Mouse (Mus musculus): ENCODE measurements around the gene Ttc7b. TPM values are rescaled to one million over a fixed set of nuclear protein-coding genes. Genes with fewer than 3 reads are reported as not detected.

Gene Ttc7b
- total RNA-seq, 2 experiments from 2014 or later = 229 to 246 TPM

DNA sequence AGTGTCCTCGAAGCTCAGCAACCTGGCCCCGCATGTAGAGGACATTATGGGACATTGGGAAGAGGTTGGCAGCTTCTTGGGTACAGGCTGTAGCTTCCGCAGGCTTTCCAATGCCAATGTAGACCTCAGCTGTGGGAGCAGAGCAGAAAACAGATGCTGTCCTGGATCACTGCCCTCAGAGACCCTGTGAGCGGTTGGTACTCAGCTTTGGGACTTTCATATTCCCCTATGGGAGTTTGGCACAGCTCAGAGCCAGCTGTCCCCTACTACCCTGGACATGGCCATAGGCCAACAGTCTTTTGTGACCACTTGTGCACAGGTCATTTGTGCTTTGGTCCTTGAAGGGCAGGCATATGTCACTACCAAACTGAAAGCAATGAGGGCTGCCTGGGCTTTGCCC, 195.0 kb downstream of the Ttc7b start:
- DNase-seq (ENCODE audit: low spot score in 2 of 2) = no peak
- intact Hi-C loops (cut with DNase I) = no loop called here

DNA sequence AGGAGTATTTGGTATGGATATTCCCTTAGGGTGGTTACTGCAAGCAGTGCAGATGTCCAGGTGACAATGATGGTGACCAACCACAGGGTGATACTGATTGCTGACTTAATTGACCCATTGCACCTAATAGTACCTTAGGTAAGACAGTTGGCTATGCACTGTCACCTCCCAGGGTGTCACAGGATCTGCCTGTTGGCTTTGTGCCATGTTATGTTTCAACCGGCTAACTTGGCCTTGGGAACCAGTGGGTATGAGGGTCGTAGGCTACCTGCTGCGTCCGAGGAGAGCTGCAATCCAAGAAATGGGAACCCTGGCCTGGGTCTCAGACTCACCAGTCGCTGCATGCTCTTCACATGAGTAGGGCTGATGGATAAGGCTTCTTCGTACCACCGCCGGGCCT, 195.4 kb downstream of the Ttc7b start:
- intact Hi-C loops (cut with DNase I) = no loop called here

DNA sequence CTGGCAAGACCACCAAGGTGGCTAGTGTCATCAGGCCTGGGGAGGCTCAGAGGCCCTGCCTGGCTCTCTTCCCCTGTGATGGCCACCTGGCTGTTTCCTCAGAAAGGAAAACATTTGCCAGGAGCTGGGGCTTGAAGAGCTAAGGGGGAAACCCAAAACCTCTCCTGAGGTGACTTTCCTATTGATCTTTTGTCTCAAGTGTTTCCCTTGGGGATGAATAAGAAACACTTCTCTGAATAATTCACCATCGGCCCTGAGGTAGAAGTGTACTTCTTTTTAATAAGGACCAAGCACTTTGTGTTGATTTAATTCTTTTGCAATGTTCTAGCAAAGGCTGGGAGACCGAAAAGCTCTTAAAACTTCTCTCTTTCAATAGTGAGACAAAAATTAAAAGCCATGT, 197.0 kb downstream of the Ttc7b start:
- no peak for DNase-seq (ENCODE audit: low spot score in 2 of 2)
- intact Hi-C loops (cut with DNase I) = no loop called here

More for the DNA sequence above, 195.4 kb downstream of the Ttc7b start:
- DNase-seq (ENCODE audit: low spot score in 2 of 2) = no peak

DNA sequence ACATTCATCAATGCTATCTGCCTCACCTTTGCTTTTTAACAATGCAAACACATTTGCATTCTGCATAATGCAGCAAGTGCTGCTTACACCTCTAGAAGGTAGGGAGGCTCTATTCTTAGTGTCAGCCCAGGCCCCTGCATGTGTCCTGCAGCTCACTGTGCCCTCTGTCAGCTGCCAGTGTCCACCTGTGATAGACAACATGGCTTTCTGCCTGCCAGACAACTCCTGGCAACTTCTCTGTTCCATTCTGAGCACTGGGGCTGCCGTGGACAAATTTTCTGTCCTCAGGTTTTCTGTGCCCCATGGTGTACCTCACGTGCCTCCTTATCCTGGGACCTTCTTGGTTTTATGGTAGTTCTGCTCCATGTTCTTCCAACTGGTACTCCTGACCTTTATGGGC, 198.4 kb downstream of the Ttc7b start:
- DNase-seq (ENCODE audit: low spot score in 2 of 2) = no peak
- intact Hi-C loops (cut with DNase I) = no loop called here

DNA sequence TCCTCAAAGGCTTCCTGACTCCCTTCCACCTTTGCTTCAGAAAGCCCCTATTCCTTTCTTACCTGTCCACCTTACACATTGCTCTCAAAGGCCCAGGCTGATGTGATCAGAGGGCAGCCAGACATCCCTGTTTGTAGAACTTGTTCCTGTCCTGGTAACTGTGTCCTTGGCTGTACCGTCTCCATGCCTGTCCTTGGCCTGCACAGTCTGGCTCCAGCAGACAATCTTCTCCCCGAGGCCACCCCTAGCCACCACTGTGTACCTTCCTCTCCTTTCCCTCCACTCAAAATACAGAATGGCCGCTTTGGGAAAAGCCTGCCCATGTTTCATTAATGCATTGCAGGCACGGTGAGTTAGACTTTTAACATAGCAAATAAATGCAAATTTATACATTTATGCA, 199.1 kb downstream of the Ttc7b start:
- intact Hi-C loops (cut with DNase I) = no loop called here
- DNase-seq (ENCODE audit: low spot score in 2 of 2) = no peak

DNA sequence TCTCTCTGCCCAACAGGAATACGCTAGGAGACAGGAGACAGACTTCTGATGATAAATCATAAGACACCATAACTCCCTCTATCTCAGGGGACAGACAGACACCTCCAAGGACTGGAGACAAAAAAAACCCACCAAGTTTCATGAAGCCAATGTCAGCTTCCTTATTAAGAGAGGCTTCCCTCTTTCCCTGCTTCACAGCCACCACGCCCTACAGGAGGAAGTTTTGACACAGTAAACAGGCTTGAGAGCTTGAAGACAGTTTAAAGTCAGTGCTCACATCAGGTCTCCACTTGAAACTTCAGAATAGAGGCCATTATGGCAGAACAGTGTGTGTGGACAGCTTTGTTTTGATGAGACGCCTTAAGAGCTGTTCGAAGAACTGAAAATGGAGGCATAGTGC, 200.9 kb downstream of the Ttc7b start:
- intact Hi-C loops (cut with DNase I) = loop anchor here (5.0 kb wide), 1 partner anchor 117 kb away; no protein-coding TSS in a partner anchor
- no peak for DNase-seq (ENCODE audit: low spot score in 2 of 2)

DNA sequence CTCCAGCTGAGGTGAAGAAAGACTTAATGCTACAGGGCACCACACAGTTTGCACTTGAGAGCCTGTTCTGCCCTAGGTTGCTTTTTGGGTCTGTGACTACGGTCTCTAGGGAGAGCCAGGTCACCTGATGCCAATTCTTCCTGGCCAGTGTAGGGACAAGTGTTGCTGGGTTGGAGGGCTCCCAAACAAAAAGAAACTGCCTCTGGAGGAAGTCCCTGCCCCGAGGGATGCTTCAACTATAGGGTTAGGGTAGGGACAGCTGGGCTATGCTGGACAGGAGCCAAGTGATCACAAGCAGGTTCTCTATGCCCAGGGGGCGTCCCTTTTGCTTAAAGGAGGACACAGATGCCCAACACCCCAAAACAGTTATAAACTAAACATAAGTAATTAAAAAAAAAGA, 202.7 kb downstream of the Ttc7b start:
- DNase-seq (ENCODE audit: low spot score in 2 of 2) = no peak
- intact Hi-C loops (cut with DNase I) = loop anchor here (5.0 kb wide), 1 partner anchor 116 kb away; no protein-coding TSS in a partner anchor

DNA sequence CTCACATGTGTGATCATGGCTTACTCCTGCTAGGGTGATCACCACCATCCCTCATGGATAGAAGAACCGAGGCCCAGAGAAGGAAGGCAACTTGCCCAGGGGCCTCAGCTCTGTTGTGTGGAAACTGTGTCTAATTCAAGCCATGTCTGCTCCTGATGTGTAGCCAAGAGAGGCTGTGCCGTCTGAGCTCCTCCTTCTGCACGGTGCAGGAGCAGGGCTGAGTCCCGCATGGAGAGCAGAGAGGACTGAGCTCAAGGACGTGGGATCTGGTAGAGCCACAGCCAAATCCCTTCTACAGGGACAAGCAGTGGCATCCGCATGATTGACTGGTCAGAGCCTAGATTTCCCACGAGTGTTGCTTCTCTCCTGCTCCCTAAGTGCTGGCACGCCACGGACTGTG, 204.5 kb downstream of the Ttc7b start:
- intact Hi-C loops (cut with DNase I) = loop anchor here (5.0 kb wide), 1 partner anchor 114 kb away; no protein-coding TSS in a partner anchor
- peak in 1 of 2 experiments; percentile 62 for DNase-seq (ENCODE audit: low spot score in 2 of 2)

DNA sequence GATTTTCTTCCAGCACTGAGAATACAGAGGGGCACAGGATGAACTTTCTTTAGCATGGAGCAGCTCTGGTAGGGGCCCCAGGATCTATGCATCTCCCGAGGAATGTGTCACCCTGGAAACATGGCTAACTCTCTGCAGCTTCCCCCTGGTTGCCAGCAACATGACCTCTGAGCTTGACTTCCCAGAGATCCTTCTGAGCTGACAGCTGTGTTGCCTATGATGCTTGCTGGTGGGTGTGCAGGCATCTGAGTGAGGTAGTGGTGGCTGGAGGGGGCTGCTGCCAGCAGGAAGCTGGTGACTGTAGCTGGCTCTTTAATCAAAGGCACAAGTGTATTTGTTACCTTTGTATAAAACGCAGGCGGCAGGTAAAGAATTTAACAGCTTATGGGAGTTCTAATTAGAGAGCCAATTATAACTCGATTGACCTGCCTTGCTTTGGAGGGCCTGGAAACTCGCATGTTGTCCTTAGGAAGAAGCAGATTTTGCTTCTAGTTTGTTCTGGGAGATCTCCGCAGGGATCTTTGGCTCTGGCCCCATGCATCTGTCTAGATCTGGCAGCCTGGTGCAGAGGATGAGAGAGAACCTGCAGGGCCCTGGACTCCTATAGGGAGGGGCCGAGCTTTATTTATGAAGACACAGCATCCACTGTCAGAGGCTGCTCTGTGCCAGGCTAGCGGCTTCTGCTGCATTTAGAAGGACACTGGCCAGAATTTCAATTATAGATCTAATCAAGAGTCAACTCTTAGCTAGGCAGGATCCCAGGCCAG, 205.3 kb downstream of the Ttc7b start:
- intact Hi-C loops (cut with DNase I) = loop anchor here (5.0 kb wide), 1 partner anchor 113 kb away; no protein-coding TSS in a partner anchor
- peak in 1 of 2 experiments; percentile 60 for DNase-seq (ENCODE audit: low spot score in 2 of 2)

DNA sequence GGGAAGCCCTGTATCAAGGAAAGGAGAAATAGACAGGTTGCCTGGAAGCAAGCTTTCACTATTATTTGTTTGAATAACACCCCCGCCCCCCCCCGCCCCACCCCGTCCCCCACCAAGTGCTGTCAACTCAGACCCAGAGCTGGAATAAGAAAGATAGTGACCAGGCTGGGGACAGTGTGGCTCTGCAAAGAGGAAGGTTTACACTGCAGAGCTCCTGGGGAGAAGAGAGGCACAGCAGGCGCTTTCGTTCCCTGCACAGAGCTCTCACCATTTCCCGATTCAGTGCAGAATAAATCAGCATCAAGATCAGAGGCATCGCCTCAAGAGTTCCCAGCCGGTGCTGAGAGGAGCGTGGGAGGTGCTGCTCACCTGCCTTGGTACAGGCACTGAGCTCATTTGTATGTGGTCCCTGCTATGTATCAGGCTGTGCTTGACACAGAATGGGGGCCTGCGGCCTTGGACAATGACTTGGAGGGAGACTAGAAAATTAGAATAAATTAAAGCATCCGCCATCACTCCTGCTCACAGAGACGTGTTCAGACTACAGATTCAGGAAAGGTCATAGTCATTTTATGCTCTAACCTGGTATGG, 206.7 kb downstream of the Ttc7b start:
- DNase-seq (ENCODE audit: low spot score in 2 of 2) = peak in 1 of 2 experiments; percentile 67
- intact Hi-C loops (cut with DNase I) = no loop called here

DNA sequence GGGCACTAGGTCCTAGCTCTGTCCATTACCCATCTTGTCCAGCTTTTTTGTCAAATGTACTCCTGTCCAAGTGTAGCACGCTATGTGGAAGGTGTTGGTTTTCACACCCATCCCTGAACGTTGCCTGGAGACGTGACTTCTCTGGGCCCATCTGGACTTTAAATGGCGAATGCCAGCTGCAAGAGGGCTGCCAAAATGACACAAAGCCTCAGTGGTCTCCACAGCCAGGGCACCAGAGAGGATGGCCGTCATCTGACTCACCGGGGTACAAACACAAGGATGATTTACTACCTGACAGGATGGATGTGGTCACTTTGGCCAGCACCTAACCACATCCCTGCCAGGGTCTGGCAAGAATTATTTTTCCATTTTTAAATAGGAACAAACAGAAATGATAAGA, 207.4 kb downstream of the Ttc7b start:
- intact Hi-C loops (cut with DNase I) = no loop called here

DNA sequence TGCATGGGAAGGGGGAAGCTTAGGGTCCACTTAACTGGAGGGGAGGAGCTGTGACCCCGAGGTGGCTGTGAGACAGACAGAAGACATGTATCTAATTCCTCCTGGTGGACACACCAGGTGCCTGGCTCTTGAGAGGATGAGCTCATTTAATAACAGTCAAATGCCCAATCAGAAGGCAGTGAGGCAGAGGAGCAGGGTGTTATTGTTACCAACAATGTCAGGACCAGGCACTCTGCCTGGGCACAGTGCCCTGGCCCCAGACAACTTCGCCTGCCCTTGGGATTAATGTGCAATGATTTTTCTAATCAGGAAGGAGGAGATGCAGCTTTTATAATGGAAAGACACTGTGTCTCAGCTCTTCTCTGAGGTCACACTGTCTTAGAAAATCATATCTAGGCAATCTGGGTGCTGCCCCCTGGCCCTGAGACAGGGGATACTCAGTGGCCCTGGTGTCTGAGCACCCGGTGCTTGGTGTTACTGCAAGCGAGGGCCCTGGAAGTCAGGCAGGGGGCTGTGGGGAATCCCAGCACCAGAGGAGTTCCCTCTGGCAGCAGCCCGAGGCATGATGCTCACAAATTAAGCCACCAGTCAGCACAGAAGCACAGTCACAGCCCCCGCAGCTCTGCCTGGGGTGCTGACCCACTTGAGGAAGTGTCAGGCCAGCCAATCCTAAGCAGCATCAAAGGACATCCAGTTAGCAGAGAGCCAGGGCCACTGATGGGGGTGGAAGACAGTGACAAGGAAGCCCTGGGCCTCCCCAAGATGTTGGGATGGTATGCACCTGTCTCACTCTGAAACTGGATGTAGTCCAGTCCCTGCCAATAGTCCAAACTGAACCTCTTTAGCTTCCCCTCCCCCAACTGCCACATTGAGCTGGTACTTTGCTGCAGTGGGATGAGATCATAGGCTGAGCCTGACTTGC, 209.9 kb downstream of the Ttc7b start:
- intact Hi-C loops (cut with DNase I) = no loop called here
- no peak for DNase-seq (ENCODE audit: low spot score in 2 of 2)

More for the DNA sequence above, 207.4 kb downstream of the Ttc7b start:
- DNase-seq (ENCODE audit: low spot score in 2 of 2) = no peak

DNA sequence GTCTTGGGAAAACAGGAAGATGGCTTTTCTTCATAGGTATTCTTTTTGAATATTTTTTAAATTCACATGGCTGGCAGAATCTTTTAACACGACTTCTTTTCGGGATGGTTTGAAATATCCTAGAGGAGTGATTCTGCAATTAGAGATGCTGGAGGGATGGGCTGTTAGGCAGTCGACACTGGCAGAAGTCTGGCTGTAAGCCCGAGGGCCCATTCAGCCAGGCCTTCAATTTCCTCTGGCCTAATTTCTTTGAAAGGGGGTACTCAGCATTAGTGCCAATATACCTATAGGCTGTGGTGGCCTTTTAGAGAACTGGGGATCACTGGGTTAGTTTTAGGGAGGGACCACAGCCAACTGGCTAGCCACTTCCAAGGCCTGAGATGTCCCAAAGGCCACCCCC, 211.4 kb downstream of the Ttc7b start:
- DNase-seq (ENCODE audit: low spot score in 2 of 2) = no peak
- intact Hi-C loops (cut with DNase I) = no loop called here

DNA sequence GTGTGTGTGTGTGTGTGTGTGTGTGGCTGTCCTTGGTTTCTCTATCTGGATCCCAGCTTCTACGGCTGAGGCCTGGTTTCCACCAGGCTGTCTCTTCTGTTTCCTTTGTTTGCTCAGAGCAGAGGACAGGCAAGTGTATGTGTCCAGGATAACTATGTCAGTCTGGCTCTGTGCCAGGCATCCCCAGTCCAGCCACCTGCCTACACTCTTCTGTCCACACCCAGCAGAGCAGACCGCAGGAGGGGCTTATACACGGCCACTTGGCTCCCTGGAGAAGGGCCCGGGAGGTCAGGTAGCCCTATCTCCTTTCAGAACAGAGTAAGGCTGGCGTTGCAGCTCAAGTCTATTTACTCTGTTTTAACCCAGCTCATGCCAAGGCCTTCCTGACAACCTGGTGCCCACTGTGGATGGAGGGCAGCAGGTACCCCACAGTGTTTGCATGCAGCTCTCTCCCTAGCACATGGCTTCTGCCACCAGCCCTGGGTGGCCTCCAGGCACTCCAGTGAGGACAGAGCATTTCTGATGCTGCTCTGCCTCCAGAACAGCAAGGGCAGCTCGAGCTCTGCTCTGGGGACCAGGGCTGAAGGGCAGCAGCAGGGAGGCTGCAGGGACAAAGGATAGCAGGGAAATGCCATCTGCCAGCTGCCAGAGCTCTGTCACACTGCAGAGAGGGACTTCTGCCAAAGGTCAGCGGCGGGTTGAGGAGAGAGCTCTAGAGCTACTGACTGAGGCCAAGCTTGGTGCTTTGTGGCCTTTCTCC, 212.9 kb downstream of the Ttc7b start:
- DNase-seq (ENCODE audit: low spot score in 2 of 2) = no peak
- intact Hi-C loops (cut with DNase I) = no loop called here

DNA sequence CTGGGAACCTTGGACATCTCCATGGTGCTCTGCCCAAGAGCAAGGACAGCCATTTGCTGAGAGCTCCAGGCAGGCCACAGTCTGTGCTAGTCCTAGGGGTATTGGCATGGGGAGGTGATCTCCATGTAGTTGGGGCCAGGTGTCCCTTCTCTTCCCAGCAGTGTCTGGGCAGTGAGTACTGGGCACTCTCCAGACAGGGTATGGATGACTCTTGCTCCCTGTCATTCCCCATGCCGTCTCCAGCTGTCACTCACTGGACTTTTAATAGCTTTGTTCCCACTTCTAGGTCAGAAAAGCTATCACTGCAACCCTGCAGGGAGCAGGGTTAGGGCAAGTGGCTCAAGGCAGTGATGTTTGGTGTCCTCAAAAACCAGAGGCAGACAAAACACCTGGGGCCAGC, 214.3 kb downstream of the Ttc7b start:
- intact Hi-C loops (cut with DNase I) = no loop called here
- no peak for DNase-seq (ENCODE audit: low spot score in 2 of 2)

DNA sequence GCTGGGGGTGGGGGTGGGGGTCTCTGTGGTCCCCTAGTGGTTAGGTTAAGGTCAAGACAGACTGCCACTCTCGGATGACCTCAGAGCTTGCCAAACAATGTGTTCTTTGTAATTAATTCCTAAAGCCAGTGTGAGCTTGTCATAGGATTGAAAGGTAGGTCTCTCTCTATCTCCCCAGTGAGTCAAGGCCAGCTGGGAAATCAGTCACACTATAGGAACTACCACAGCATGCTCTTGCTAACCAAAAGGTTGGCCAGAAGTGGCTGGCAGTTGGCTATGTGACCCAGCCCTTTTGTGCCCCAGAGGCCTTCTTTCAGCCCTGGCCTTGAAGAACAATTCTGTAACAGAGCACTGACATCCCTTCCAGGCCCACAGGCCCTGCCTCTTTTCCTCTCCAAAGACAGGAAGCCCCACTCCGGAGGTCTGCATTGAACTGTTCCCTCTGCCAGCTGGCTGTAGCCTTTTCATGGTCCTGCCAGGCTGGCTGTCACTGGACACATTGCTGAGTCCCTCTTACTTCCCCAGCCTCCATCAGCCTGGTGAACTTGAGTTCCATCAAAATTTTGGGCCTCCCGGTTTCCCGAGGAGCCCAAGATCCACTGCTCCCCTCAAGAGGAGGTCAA, 215.5 kb downstream of the Ttc7b start:
- intact Hi-C loops (cut with DNase I) = no loop called here

DNA sequence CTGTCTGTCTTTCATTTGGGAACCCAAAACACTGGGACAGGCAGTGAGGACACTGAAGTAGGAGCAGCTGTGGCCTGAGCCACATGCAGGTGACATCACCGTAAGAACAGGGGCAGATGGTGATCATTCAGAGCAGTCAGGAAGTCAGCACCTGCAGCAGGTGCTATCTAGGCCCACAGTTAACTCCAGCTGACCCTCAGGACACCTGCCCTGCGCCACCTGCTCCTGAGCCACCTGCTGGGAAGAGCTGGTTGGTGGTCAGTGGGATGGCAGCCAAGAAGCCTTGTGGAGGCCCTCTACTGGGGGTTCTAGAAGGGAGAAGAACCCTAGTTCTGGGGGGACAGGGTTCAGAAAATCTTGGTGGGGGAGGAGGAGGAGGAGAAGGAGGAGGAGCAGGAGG, 216.3 kb downstream of the Ttc7b start:
- DNase-seq (ENCODE audit: low spot score in 2 of 2) = no peak
- intact Hi-C loops (cut with DNase I) = no loop called here

More for the DNA sequence above, 215.5 kb downstream of the Ttc7b start:
- DNase-seq (ENCODE audit: low spot score in 2 of 2) = no peak

DNA sequence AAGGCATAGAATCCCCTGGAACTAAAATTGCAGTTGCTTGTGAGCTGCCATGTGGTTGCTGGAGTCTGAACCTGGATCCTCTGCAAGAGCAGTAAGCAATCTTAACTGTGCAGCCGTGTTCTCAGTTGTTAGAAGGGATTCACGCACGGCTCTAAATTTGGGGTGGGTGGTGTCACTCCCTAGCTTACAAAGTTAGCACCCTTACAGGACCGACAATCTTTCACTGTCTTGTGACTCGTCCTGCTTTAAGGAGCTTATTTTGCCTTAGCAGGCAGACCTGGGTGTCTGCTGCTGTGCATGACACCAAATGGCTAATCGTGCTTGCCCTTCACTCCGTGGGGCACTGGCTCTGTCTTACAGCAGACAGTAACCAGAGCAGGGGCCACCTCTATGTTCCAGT, 217.5 kb downstream of the Ttc7b start:
- intact Hi-C loops (cut with DNase I) = no loop called here
- DNase-seq (ENCODE audit: low spot score in 2 of 2) = peak in 1 of 2 experiments; percentile 61

DNA sequence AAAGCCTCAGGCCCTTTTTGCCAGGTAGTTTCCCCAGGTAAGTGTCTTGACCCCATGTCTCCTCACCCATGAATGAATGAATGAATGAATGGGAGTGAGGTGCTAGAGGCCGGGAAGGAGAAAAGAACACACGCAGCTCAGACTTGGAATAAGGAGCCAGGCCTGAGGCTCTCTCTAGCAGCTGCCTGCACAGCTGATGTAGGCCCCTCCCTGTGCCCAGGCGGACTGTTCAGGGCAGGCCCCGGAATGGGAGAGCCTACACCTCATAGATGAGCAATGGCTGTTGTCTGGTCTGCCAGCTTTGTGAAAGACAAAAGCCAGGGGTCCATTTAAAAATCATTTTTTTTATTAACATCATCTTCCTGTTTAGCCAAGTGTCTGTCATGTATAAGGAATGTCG, 220.2 kb downstream of the Ttc7b start:
- DNase-seq (ENCODE audit: low spot score in 2 of 2) = no peak
- intact Hi-C loops (cut with DNase I) = no loop called here
